Mouse (Mus musculus): Measurements from ENCODE around the gene 1700030K09Rik.

GRCm38 (mm10) chr8:72485456-72486199 lies 41.9 kb downstream of the 1700030K09Rik start:
- TF ChIP-seq CTCF (IDR thresholded peaks at IDR 0.05; ENCODE audit: control insufficient read depth, insufficient read depth, low read length): peak; percentile 36
- TF ChIP-seq POLR2A (IDR thresholded peaks at IDR 0.05; ENCODE audit: borderline replicate concordance, control insufficient read depth, low read depth, low read length): no peak
